Mouse (Mus musculus): ENCODE results near the gene Atp1a3. TPM values are rescaled to one million over a fixed set of nuclear protein-coding genes. Genes with fewer than 3 reads are reported as not detected.

Gene Atp1a3
- polyA plus RNA-seq (2014; fragmentation: Illumina TruSeq; extraction: RNeasy Lipid Tissue Mini Kit (QIAGEN cat#74804); ENCODE audit: low read depth, low replicate concordance): not detected

DNA sequence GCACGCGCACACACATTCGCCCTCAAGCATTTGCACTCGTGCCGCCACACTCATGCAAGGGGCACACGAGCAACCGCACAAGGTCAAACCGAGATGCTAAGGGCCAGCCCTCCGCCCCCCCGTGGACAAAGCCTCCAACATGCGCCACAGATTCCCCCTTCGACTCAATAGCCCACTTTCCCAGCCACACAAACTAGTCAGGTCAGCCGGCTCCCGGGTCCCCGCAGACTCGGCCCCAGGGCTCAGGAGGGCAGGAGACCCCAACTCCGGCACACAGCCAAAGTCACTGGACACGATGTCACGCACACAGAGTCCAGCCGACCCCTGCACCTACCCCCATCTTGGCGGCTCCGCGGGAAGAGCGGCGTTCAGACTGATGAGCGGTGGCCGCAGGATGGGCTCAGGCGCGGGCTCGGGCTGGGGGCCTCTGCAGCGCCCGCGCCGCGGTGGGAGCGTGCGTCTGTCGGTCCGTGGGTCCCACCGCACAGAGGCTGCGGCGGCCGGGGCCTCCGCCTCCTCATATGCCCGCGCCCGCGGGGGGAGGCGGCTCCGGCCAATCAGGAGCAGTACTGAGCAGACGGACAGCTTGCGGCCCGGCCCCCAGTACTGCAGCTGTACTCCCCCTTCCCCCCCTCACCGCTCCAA, at the start of gene Atp1a3:
Gene Atp1a3 (minus strand): TSS at position 538 of the 645 bp plus-strand sequence.

DNA sequence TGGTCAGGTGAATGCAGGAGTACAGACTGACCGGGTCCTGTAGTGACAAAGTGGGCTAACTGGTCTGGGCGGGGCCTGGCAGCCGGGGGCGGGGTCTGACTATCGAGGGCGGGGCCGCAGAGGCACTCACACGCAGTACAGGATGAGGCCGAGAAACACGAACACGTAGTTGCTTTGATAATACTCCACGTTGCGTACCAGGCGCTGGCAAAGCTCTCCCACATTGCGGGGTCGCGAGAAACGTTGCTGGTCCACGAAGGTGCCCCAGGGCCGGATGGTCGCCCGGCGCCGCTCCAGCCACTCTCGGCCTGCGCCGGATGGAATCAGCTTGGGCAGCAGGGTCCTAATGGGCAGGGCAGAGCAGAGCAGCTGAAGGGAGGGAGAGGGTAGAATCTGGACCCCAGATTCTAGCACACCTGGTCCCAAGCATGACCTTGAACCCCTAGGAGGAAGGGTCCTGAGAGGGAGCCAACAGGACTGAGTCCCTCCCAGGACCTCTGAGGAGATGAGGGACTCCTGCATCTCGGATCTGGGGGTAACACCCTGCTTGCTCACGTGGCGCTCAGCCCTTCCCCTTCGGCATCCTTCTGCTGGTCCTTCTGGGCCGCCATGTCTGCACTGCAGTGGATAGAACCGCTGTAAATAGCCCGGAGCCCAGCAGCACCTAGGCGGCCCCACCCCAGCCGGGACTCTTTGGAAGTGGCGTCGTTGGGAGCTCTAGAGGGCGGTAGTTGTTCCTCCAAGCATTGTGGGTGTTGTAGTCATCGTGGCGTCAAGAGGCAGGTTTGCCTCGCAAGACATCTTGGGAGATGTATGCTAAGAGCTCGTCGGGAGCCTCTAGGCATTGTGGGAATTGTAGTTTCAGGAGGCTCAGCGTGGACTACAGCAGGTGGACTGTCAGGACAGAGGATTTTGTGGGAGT, 33.5 kb downstream of the Atp1a3 start, which contains the start of gene Rabac1:
Gene Rabac1 (minus strand): TSS at position 783 of the 922 bp plus-strand sequence.

DNA sequence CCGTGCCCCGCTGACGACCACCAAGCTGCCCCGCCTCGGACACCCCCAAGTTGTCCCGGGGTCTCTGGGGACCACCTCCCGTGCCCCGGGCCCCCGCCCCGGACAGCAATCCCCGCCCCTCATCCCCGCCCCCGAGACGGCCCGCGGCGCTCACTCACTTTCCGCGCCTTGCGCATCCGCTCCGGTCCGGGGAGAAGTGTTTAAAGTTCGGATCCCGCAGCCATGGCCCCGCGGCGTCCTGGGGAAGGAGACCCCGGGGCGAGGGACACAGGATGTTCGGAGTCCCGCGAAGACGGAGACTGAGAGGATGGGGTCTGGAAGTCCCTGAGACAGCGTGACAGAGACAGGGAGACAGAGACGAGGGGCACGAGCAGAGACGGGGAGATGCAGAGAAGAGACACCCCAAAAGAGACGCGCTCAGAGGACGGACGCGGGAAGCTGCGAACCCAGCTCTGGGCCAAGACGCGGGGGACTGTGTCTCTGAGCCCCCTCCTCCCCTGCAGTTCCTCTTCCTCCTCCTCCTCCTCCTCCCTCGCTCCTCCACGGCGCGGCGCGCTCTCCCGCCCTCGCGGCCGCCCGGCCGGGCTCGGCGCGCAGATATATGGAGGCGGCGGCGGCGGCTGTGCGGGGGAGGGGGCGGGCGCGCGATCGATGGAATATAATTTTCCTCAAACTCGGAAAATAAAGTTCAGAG, 61.4 kb downstream of the Atp1a3 start, which contains the start of gene Gm4881:
Gene Gm4881 (minus strand): TSS at position 238 of the 694 bp plus-strand sequence.

Other genes with a start within 250 kb of the Atp1a3 start
- gene Cd177, start 245.6 kb downstream of the Atp1a3 start, polyA plus RNA-seq (2014; fragmentation: Illumina TruSeq; extraction: RNeasy Lipid Tissue Mini Kit (QIAGEN cat#74804); ENCODE audit: low read depth, low replicate concordance): not detected
- gene Ceacam10, start 228.8 kb downstream of the Atp1a3 start, polyA plus RNA-seq (2014; fragmentation: Illumina TruSeq; extraction: RNeasy Lipid Tissue Mini Kit (QIAGEN cat#74804); ENCODE audit: low read depth, low replicate concordance): not detected
- not detected for gene Gm9844, start 143.7 kb downstream of the Atp1a3 start, polyA plus RNA-seq (2014; fragmentation: Illumina TruSeq; extraction: RNeasy Lipid Tissue Mini Kit (QIAGEN cat#74804); ENCODE audit: low read depth, low replicate concordance)
- gene Lypd4, start 136.0 kb downstream of the Atp1a3 start, polyA plus RNA-seq (2014; fragmentation: Illumina TruSeq; extraction: RNeasy Lipid Tissue Mini Kit (QIAGEN cat#74804); ENCODE audit: low read depth, low replicate concordance): not detected
- not detected for gene Dmrtc2, start 135.9 kb downstream of the Atp1a3 start, polyA plus RNA-seq (2014; fragmentation: Illumina TruSeq; extraction: RNeasy Lipid Tissue Mini Kit (QIAGEN cat#74804); ENCODE audit: low read depth, low replicate concordance)
- gene Rps19, start 121.6 kb downstream of the Atp1a3 start, polyA plus RNA-seq (2014; fragmentation: Illumina TruSeq; extraction: RNeasy Lipid Tissue Mini Kit (QIAGEN cat#74804); ENCODE audit: low read depth, low replicate concordance): 7.1 TPM
- not detected for gene Cd79a, start 108.6 kb downstream of the Atp1a3 start, polyA plus RNA-seq (2014; fragmentation: Illumina TruSeq; extraction: RNeasy Lipid Tissue Mini Kit (QIAGEN cat#74804); ENCODE audit: low read depth, low replicate concordance)
- gene Arhgef1, start 103.0 kb downstream of the Atp1a3 start, polyA plus RNA-seq (2014; fragmentation: Illumina TruSeq; extraction: RNeasy Lipid Tissue Mini Kit (QIAGEN cat#74804); ENCODE audit: low read depth, low replicate concordance): 0.53 TPM
- not detected for gene Gm4881, start 61.5 kb downstream of the Atp1a3 start, polyA plus RNA-seq (2014; fragmentation: Illumina TruSeq; extraction: RNeasy Lipid Tissue Mini Kit (QIAGEN cat#74804); ENCODE audit: low read depth, low replicate concordance)
- not detected for gene Rabac1, start 33.2 kb downstream of the Atp1a3 start, polyA plus RNA-seq (2014; fragmentation: Illumina TruSeq; extraction: RNeasy Lipid Tissue Mini Kit (QIAGEN cat#74804); ENCODE audit: low read depth, low replicate concordance)
- not detected for gene Grik5, start 66.4 kb upstream of the Atp1a3 start, polyA plus RNA-seq (2014; fragmentation: Illumina TruSeq; extraction: RNeasy Lipid Tissue Mini Kit (QIAGEN cat#74804); ENCODE audit: low read depth, low replicate concordance)
- gene Zfp574, start 66.6 kb upstream of the Atp1a3 start, polyA plus RNA-seq (2014; fragmentation: Illumina TruSeq; extraction: RNeasy Lipid Tissue Mini Kit (QIAGEN cat#74804); ENCODE audit: low read depth, low replicate concordance): 0.61 TPM
- gene Pou2f2, start 173.8 kb upstream of the Atp1a3 start, polyA plus RNA-seq (2014; fragmentation: Illumina TruSeq; extraction: RNeasy Lipid Tissue Mini Kit (QIAGEN cat#74804); ENCODE audit: low read depth, low replicate concordance): 0.20 TPM
- 0.69 TPM for gene Dedd2, start 214.7 kb upstream of the Atp1a3 start, polyA plus RNA-seq (2014; fragmentation: Illumina TruSeq; extraction: RNeasy Lipid Tissue Mini Kit (QIAGEN cat#74804); ENCODE audit: low read depth, low replicate concordance)
- 0.69 TPM for gene Zfp526, start 215.5 kb upstream of the Atp1a3 start, polyA plus RNA-seq (2014; fragmentation: Illumina TruSeq; extraction: RNeasy Lipid Tissue Mini Kit (QIAGEN cat#74804); ENCODE audit: low read depth, low replicate concordance)
- 7.7 TPM for gene Gsk3a, start 231.9 kb upstream of the Atp1a3 start, polyA plus RNA-seq (2014; fragmentation: Illumina TruSeq; extraction: RNeasy Lipid Tissue Mini Kit (QIAGEN cat#74804); ENCODE audit: low read depth, low replicate concordance)
- gene Erf, start 244.8 kb upstream of the Atp1a3 start, polyA plus RNA-seq (2014; fragmentation: Illumina TruSeq; extraction: RNeasy Lipid Tissue Mini Kit (QIAGEN cat#74804); ENCODE audit: low read depth, low replicate concordance): 1.3 TPM

Measured in kidney, adult 10 weeks (tissue).